Mouse (Mus musculus) stomach, embryonic 16.5 days (tissue): ENCODE data around the gene Map7d1. TPM values are rescaled to one million over a fixed set of nuclear protein-coding genes. Genes with fewer than 3 reads are reported as not detected.

ENCODE experiments used
- ATAC-seq: fragments of 200-750 bp; cut with Nextera tagmentation; 2 replicates; pipeline ENCODE4 v1.8.0; 2017; ENCODE audit warnings: moderate number of reproducible peaks, moderate TSS enrichment; ENCODE audit not compliant: insufficient read depth, low FRiP score
- H3K27ac ChIP-seq: fragments of 300-500 bp; sonication (generic); 2 replicates; pipeline ENCODE4 v1.5.1; 2014; ENCODE audit warnings: low read length
- H3K27me3 ChIP-seq: fragments of 300-500 bp; sonication (generic); 2 replicates; pipeline ENCODE4 v1.6.1; 2014; ENCODE audit warnings: low read length, control low read depth, mixed read lengths; ENCODE audit not compliant: control insufficient read depth, insufficient read depth
- H3K36me3 ChIP-seq: fragments of 300-500 bp; sonication (generic); 2 replicates; pipeline ENCODE4 v1.6.1; 2014; ENCODE audit warnings: low read length; ENCODE audit not compliant: control insufficient read depth, insufficient read depth
- H3K4me1 ChIP-seq: fragments of 300-500 bp; sonication (generic); 2 replicates; pipeline ENCODE4 v1.6.1; 2014; ENCODE audit warnings: low read length, control low read depth, mixed read lengths; ENCODE audit not compliant: control insufficient read depth, insufficient read depth
- H3K4me2 ChIP-seq: fragments of 300-500 bp; sonication (generic); 2 replicates; pipeline ENCODE4 v1.6.1; 2014; ENCODE audit warnings: low read depth, low read length, mixed read lengths
- H3K4me3 ChIP-seq: fragments of 300-500 bp; sonication (generic); replicated peaks from 2 replicates; pipeline ENCODE4 v1.5.1; 2014; ENCODE audit warnings: mild to moderate bottlenecking, low read length
- H3K9ac ChIP-seq: fragments of 300-500 bp; sonication (generic); 2 replicates; pipeline ENCODE4 v1.6.1; 2014; ENCODE audit warnings: low read length
- H3K9me3 ChIP-seq: fragments of 300-500 bp; sonication (generic); replicated peaks from 2 replicates; pipeline ENCODE4 v1.6.1; 2016; ENCODE audit warnings: low read length, control low read depth; ENCODE audit not compliant: control insufficient read depth
- WGBS: fragments of 180-500 bp; shearing (Covaris S2); extraction: QIAGEN DNeasy Blood & Tissue Kit; methylation state at CpG from one replicate; pipeline ENCODE4 v1.1.7; 2014; 5-methylcytosine and 5-hydroxymethylcytosine counted together
- polyA plus RNA-seq: library from polyadenylated mRNA; unstranded; fragments of >200 nt; fragmentation: Nextera tagmentation; extraction: Ambion mirVana; gene quantifications from 2 replicates; pipeline ENCODE4 v1.2.1, GENCODE M21; 2015

Map7d1 gene
- polyA plus RNA-seq, 1 experiment from 2014 or later, result 20.0 TPM

GRCm38 (mm10) chr4:126203336-126203895, 52.7 kb downstream of the Map7d1 start:
- peak overlapping the region; percentile 96 for H3K27ac ChIP-seq
- H3K36me3 ChIP-seq, result no peaks in the 10 kb centered on the region
- H3K9me3 ChIP-seq, result no peaks in the 10 kb centered on the region
- no peaks in the 10 kb centered on the region for H3K27me3 ChIP-seq
- peaks cover 20% of the 10 kb centered on the region for H3K4me1 ChIP-seq
- H3K4me2 ChIP-seq, result peak overlapping the region; percentile 72
- peak overlapping the region; percentile 77 for H3K9ac ChIP-seq
- no peak for ATAC-seq
- 74% methylated on average over 10 of the region's 10 CpGs for WGBS
- peak overlapping the region; percentile 81 for H3K4me3 ChIP-seq

GRCm38 (mm10) chr4:126202303-126203181, 53.6 kb downstream of the Map7d1 start, which contains the start of gene Thrap3:
TSS of gene Thrap3 (minus strand) at chr4:126202760.
- under 1% methylated on average over 72 of the region's 75 CpGs for WGBS
- ATAC-seq, result peak; percentile 99
- Histone ChIP-seq H3K9ac (peak within 1 kb of the TSS; percentile 85), H3K9me3 (no peaks in the 10 kb centered on the region), H3K27me3 (no peaks in the 10 kb centered on the region), H3K27ac (peak within 1 kb of the TSS; percentile 96), H3K36me3 (no peaks in the 10 kb centered on the region), H3K4me1 (peaks cover 27% of the 10 kb centered on the region), H3K4me3 (peak within 1 kb of the TSS; percentile 81), H3K4me2 (peak within 1 kb of the TSS; percentile 86)

GRCm38 (mm10) chr4:126201514-126202302, 54.4 kb downstream of the Map7d1 start:
- Histone ChIP-seq H3K4me1 (peaks cover 28% of the 10 kb centered on the region), H3K27ac (peak overlapping the region; percentile 93), H3K9ac (peak overlapping the region; percentile 85), H3K36me3 (no peaks in the 10 kb centered on the region), H3K27me3 (no peaks in the 10 kb centered on the region), H3K9me3 (no peaks in the 10 kb centered on the region), H3K4me3 (peak overlapping the region; percentile 81), H3K4me2 (peak overlapping the region; percentile 86)
- under 1% methylated on average over 28 of the region's 28 CpGs for WGBS
- no peak for ATAC-seq

GRCm38 (mm10) chr4:126200656-126201055, 55.5 kb downstream of the Map7d1 start:
- no peaks in the 10 kb centered on the region for H3K27me3 ChIP-seq
- peak overlapping the region; percentile 86 for H3K4me2 ChIP-seq
- 0 out of 2 replicates have a peak overlapping the region, but pooled peaks have one; percentile 26 for H3K27ac ChIP-seq
- peaks cover 28% of the 10 kb centered on the region for H3K4me1 ChIP-seq
- no peak for ATAC-seq
- H3K9me3 ChIP-seq, result no peaks in the 10 kb centered on the region
- 20% methylated on average over 2 of the region's 2 CpGs for WGBS
- peak overlapping the region; percentile 81 for H3K4me3 ChIP-seq
- H3K9ac ChIP-seq, result peak overlapping the region; percentile 85
- no peaks in the 10 kb centered on the region for H3K36me3 ChIP-seq

- no peak for ATAC-seq
- peak overlapping the region; percentile 86 for H3K4me2 ChIP-seq
- no peaks in the 10 kb centered on the region for H3K27me3 ChIP-seq
- peak overlapping the region; percentile 81 for H3K4me3 ChIP-seq
- H3K9me3 ChIP-seq, result no peaks in the 10 kb centered on the region
- H3K36me3 ChIP-seq, result no peaks in the 10 kb centered on the region
- WGBS, result 19% methylated on average over 1 of the region's 1 CpGs
- H3K27ac ChIP-seq, result 0 out of 2 replicates have a peak overlapping the region, but pooled peaks have one; percentile 26
- H3K9ac ChIP-seq, result peak overlapping the region; percentile 37
- H3K4me1 ChIP-seq, result peaks cover 28% of the 10 kb centered on the region
Observed at GRCm38 (mm10) chr4:126200036-126200435, 56.1 kb downstream of the Map7d1 start.

- no peak overlapping the region for H3K27ac ChIP-seq
- no peak for ATAC-seq
- peak overlapping the region; percentile 81 for H3K4me3 ChIP-seq
- H3K36me3 ChIP-seq, result no peaks in the 10 kb centered on the region
- H3K27me3 ChIP-seq, result no peaks in the 10 kb centered on the region
- peaks cover 28% of the 10 kb centered on the region for H3K4me1 ChIP-seq
- H3K9ac ChIP-seq, result no peak overlapping the region
- WGBS, result 67% methylated on average over 6 of the region's 6 CpGs
- no peaks in the 10 kb centered on the region for H3K9me3 ChIP-seq
- peak overlapping the region; percentile 86 for H3K4me2 ChIP-seq
Observed at GRCm38 (mm10) chr4:126199556-126199955, 56.6 kb downstream of the Map7d1 start.

GRCm38 (mm10) chr4:126197485-126197884, 58.7 kb downstream of the Map7d1 start:
- ATAC-seq, result no peak
- Histone ChIP-seq H3K27me3 (no peaks in the 10 kb centered on the region), H3K36me3 (0 out of 2 replicates have a peak, but pooled peaks cover 6% of the 10 kb centered on the region), H3K4me3 (no peak overlapping the region), H3K27ac (no peak overlapping the region), H3K9ac (no peak overlapping the region), H3K4me1 (peaks cover 28% of the 10 kb centered on the region), H3K4me2 (no peak overlapping the region), H3K9me3 (no peaks in the 10 kb centered on the region)
- 71% methylated on average over 3 of the region's 3 CpGs for WGBS

GRCm38 (mm10) chr4:126194916-126195315, 61.2 kb downstream of the Map7d1 start:
- ATAC-seq, result no peak

More at GRCm38 (mm10) chr4:126194916-126195315, 61.2 kb downstream of the Map7d1 start:
- no peak overlapping the region for H3K9ac ChIP-seq
- no peaks in the 10 kb centered on the region for H3K9me3 ChIP-seq
- peaks cover 6% of the 10 kb centered on the region; the same call in 1 of the 2 replicates for H3K36me3 ChIP-seq
- no peaks in the 10 kb centered on the region for H3K27me3 ChIP-seq
- H3K4me1 ChIP-seq, result peaks cover 16% of the 10 kb centered on the region
- WGBS, result 88% methylated on average over 4 of the region's 4 CpGs
- H3K4me2 ChIP-seq, result no peak overlapping the region
- no peak overlapping the region for H3K4me3 ChIP-seq
- no peak overlapping the region for H3K27ac ChIP-seq
